Mouse (Mus musculus): ENCODE measurements around the gene Xpot.

GRCm38 (mm10) chr10:121571031-121571430 lies 55.1 kb downstream of the Xpot start:
- TF ChIP-seq POLR2A (IDR thresholded peaks at IDR 0.05; ENCODE audit: low read depth, low read length) (no peak), CTCF (IDR thresholded peaks at IDR 0.05; ENCODE audit: extremely low read depth, insufficient read length, insufficient replicate concordance, low read depth, low read length) (no peak)
